Mouse (Mus musculus) embryonic facial prominence, embryonic 15.5 days (tissue): ENCODE measurements around the gene Utp14a. TPM values are rescaled to one million over a fixed set of nuclear protein-coding genes. Genes with fewer than 3 reads are reported as not detected.

ENCODE experiments used
- ATAC-seq: fragments of 200-750 bp; cut with Nextera tagmentation; 2 replicates; pipeline ENCODE4 v1.8.0; 2017; ENCODE audit warnings: low read depth, moderate TSS enrichment; ENCODE audit not compliant: insufficient number of reproducible peaks, low FRiP score, low TSS enrichment
- H3K27ac ChIP-seq: fragments of 300-500 bp; sonication (generic); replicated peaks from 2 replicates; pipeline ENCODE4 v1.5.1; 2015; ENCODE audit warnings: mild to moderate bottlenecking, inconsistent platforms
- H3K27me3 ChIP-seq: fragments of 300-500 bp; sonication (generic); 2 replicates; pipeline ENCODE4 v1.6.1; 2015; ENCODE audit warnings: inconsistent platforms
- H3K36me3 ChIP-seq: fragments of 300-500 bp; sonication (generic); 2 replicates; pipeline ENCODE4 v1.6.1; 2015; ENCODE audit warnings: mild to moderate bottlenecking, inconsistent platforms
- H3K4me1 ChIP-seq: fragments of 300-500 bp; sonication (generic); 2 replicates; pipeline ENCODE4 v1.6.1; 2015; ENCODE audit warnings: inconsistent platforms
- H3K4me2 ChIP-seq: fragments of 300-500 bp; sonication (generic); replicated peaks from 2 replicates; pipeline ENCODE4 v1.6.1; 2015; ENCODE audit warnings: mild to moderate bottlenecking, inconsistent platforms
- H3K4me3 ChIP-seq: fragments of 300-500 bp; sonication (generic); replicated peaks from 2 replicates; pipeline ENCODE4 v1.5.1; 2015; ENCODE audit warnings: mild to moderate bottlenecking, inconsistent platforms
- H3K9ac ChIP-seq: fragments of 300-500 bp; sonication (generic); 2 replicates; pipeline ENCODE4 v1.6.1; 2015; ENCODE audit warnings: inconsistent platforms
- H3K9me3 ChIP-seq: fragments of 300-500 bp; sonication (generic); replicated peaks from 2 replicates; pipeline ENCODE4 v1.6.1; 2016; ENCODE audit warnings: inconsistent platforms
- WGBS: fragments of 180-500 bp; shearing (Covaris S2); methylation state at CpG from one replicate; pipeline ENCODE4 v1.1.7; 2015; 5-methylcytosine and 5-hydroxymethylcytosine counted together
- polyA plus RNA-seq: library from polyadenylated mRNA; unstranded; fragments of >200 nt; fragmentation: Nextera tagmentation; extraction: Ambion mirVana; gene quantifications from 2 replicates; pipeline ENCODE4 v1.2.1, GENCODE M21; 2015

Gene Utp14a
- polyA plus RNA-seq, 1 experiment from 2014 or later: 19.1 TPM

- H3K27ac ChIP-seq: no peak overlapping the region
- 86% methylated on average over 10 of the region's 10 CpGs for WGBS
- H3K27me3 ChIP-seq: no peaks in the 10 kb centered on the region
- H3K9me3 ChIP-seq: no peaks in the 10 kb centered on the region
- H3K4me3 ChIP-seq: no peak overlapping the region
- H3K4me1 ChIP-seq: no peaks in the 10 kb centered on the region
- no peak for ATAC-seq
- no peak overlapping the region for H3K4me2 ChIP-seq
- no peak overlapping the region for H3K9ac ChIP-seq
- peaks cover 6% of the 10 kb centered on the region; the same call in 1 of the 2 replicates for H3K36me3 ChIP-seq
Observed at GRCm38 (mm10) chrX:48274634-48275033, 18.0 kb downstream of the Utp14a start.

- H3K36me3 ChIP-seq: peaks cover 4% of the 10 kb centered on the region
- no peaks in the 10 kb centered on the region for H3K27me3 ChIP-seq
- H3K4me2 ChIP-seq: no peak overlapping the region
- 49% methylated on average over 3 of the region's 3 CpGs for WGBS
- no peaks in the 10 kb centered on the region for H3K4me1 ChIP-seq
- H3K27ac ChIP-seq: no peak overlapping the region
- ATAC-seq: no peak
- H3K9me3 ChIP-seq: no peaks in the 10 kb centered on the region
- H3K9ac ChIP-seq: no peak overlapping the region
- no peak overlapping the region for H3K4me3 ChIP-seq
Observed at GRCm38 (mm10) chrX:48278103-48278502, 21.4 kb downstream of the Utp14a start.

GRCm38 (mm10) chrX:48284386-48285005 lies 27.8 kb downstream of the Utp14a start:
- H3K27me3 ChIP-seq: peaks cover 3% of the 10 kb centered on the region; the same call in 1 of the 2 replicates
- peak; percentile 88 for ATAC-seq
- 12% methylated on average over 31 of the region's 37 CpGs for WGBS
- H3K4me1 ChIP-seq: no peaks in the 10 kb centered on the region
- H3K9me3 ChIP-seq: no peaks in the 10 kb centered on the region
- no peaks in the 10 kb centered on the region; the same call in 1 of the 2 replicates for H3K36me3 ChIP-seq
- peak overlapping the region; percentile 92 for H3K27ac ChIP-seq
- peak overlapping the region; percentile 53 for H3K4me2 ChIP-seq
- peak overlapping the region; percentile 26; the same call in 1 of the 2 replicates for H3K9ac ChIP-seq
- H3K4me3 ChIP-seq: peak overlapping the region; percentile 52

- peak overlapping the region; percentile 53 for H3K4me2 ChIP-seq
- ATAC-seq: peak; percentile 89
- WGBS: 15% methylated on average over 27 of the region's 42 CpGs
- no peaks in the 10 kb centered on the region; the same call in 1 of the 2 replicates for H3K36me3 ChIP-seq
- no peaks in the 10 kb centered on the region for H3K4me1 ChIP-seq
- peak overlapping the region; percentile 26 for H3K9ac ChIP-seq
- H3K27me3 ChIP-seq: peaks cover 3% of the 10 kb centered on the region; the same call in 1 of the 2 replicates
- H3K9me3 ChIP-seq: no peaks in the 10 kb centered on the region
- peak overlapping the region; percentile 52 for H3K4me3 ChIP-seq
- peak overlapping the region; percentile 92 for H3K27ac ChIP-seq
Observed at GRCm38 (mm10) chrX:48285006-48285650, 28.5 kb downstream of the Utp14a start.

- Histone ChIP-seq H3K9me3 (no peaks in the 10 kb centered on the region), H3K36me3 (no peaks in the 10 kb centered on the region; the same call in 1 of the 2 replicates), H3K4me3 (peak overlapping the region; percentile 52), H3K4me2 (peak overlapping the region; percentile 53), H3K27ac (peak overlapping the region; percentile 58; the same call in 1 of the 2 replicates), H3K9ac (no peak overlapping the region), H3K27me3 (peaks cover 3% of the 10 kb centered on the region; the same call in 1 of the 2 replicates), H3K4me1 (no peaks in the 10 kb centered on the region)
- WGBS: 23% methylated on average over 22 of the region's 34 CpGs
- peak; percentile 77 for ATAC-seq
Observed at GRCm38 (mm10) chrX:48285651-48286021, 29.0 kb downstream of the Utp14a start.

- Histone ChIP-seq H3K4me2 (no peak overlapping the region), H3K27me3 (peaks cover 3% of the 10 kb centered on the region; the same call in 1 of the 2 replicates), H3K27ac (no peak overlapping the region), H3K9me3 (no peaks in the 10 kb centered on the region), H3K9ac (no peak overlapping the region), H3K4me3 (no peak overlapping the region), H3K36me3 (no peaks in the 10 kb centered on the region; the same call in 1 of the 2 replicates), H3K4me1 (no peaks in the 10 kb centered on the region)
- ATAC-seq: no peak
- 57% methylated on average over 6 of the region's 6 CpGs for WGBS
Observed at GRCm38 (mm10) chrX:48286488-48286887, 29.8 kb downstream of the Utp14a start.

- Histone ChIP-seq H3K4me2 (no peak overlapping the region), H3K9ac (no peak overlapping the region), H3K36me3 (no peaks in the 10 kb centered on the region), H3K27me3 (peaks cover 3% of the 10 kb centered on the region; the same call in 1 of the 2 replicates), H3K4me1 (no peaks in the 10 kb centered on the region), H3K9me3 (no peaks in the 10 kb centered on the region), H3K4me3 (no peak overlapping the region), H3K27ac (no peak overlapping the region)
- ATAC-seq: no peak
- WGBS: 78% methylated on average over 4 of the region's 4 CpGs
Observed at GRCm38 (mm10) chrX:48288008-48288407, 31.3 kb downstream of the Utp14a start.

- no peak overlapping the region for H3K4me3 ChIP-seq
- H3K36me3 ChIP-seq: no peaks in the 10 kb centered on the region
- H3K9me3 ChIP-seq: no peaks in the 10 kb centered on the region
- peaks cover 2% of the 10 kb centered on the region; the same call in 1 of the 2 replicates for H3K27me3 ChIP-seq
- no peak for ATAC-seq
- no peak overlapping the region for H3K9ac ChIP-seq
- no peaks in the 10 kb centered on the region for H3K4me1 ChIP-seq
- WGBS: 36% methylated on average over 3 of the region's 3 CpGs
- H3K4me2 ChIP-seq: no peak overlapping the region
- H3K27ac ChIP-seq: no peak overlapping the region
Observed at GRCm38 (mm10) chrX:48291413-48291812, 34.8 kb downstream of the Utp14a start.

GRCm38 (mm10) chrX:48305356-48305755 lies 48.7 kb downstream of the Utp14a start:
- no peak for ATAC-seq
- 71% methylated on average over 4 of the region's 4 CpGs for WGBS
- Histone ChIP-seq H3K27me3 (no peaks in the 10 kb centered on the region), H3K9ac (no peak overlapping the region), H3K36me3 (no peaks in the 10 kb centered on the region), H3K9me3 (no peaks in the 10 kb centered on the region), H3K4me2 (no peak overlapping the region), H3K27ac (no peak overlapping the region), H3K4me1 (no peaks in the 10 kb centered on the region), H3K4me3 (no peak overlapping the region)

GRCm38 (mm10) chrX:48310706-48311517 lies 54.2 kb downstream of the Utp14a start:
- Histone ChIP-seq H3K4me3 (peak overlapping the region; percentile 16), H3K4me2 (peak overlapping the region; percentile 43), H3K9ac (no peak overlapping the region), H3K36me3 (no peaks in the 10 kb centered on the region), H3K27ac (no peak overlapping the region), H3K27me3 (peaks cover 3% of the 10 kb centered on the region; the same call in 1 of the 2 replicates), H3K9me3 (no peaks in the 10 kb centered on the region), H3K4me1 (0 out of 2 replicates have a peak, but pooled peaks cover 6% of the 10 kb centered on the region)
- WGBS: 21% methylated on average over 25 of the region's 26 CpGs
- ATAC-seq: no peak

- no peak for ATAC-seq
- Histone ChIP-seq H3K36me3 (no peaks in the 10 kb centered on the region), H3K4me3 (no peak overlapping the region), H3K4me2 (no peak overlapping the region), H3K27me3 (peaks cover 5% of the 10 kb centered on the region; the same call in 1 of the 2 replicates), H3K27ac (no peak overlapping the region), H3K9ac (no peak overlapping the region), H3K9me3 (no peaks in the 10 kb centered on the region), H3K4me1 (0 out of 2 replicates have a peak, but pooled peaks cover 6% of the 10 kb centered on the region)
- 69% methylated on average over 5 of the region's 5 CpGs for WGBS
Observed at GRCm38 (mm10) chrX:48311727-48312126, 55.1 kb downstream of the Utp14a start.
